Mouse (Mus musculus): ENCODE measurements around the gene Rabgap1l. TPM values are rescaled to one million over a fixed set of nuclear protein-coding genes. Genes with fewer than 3 reads are reported as not detected.

Rabgap1l gene
- polyA plus RNA-seq, 1 experiment from 2014 or later, result 69.3 TPM

DNA sequence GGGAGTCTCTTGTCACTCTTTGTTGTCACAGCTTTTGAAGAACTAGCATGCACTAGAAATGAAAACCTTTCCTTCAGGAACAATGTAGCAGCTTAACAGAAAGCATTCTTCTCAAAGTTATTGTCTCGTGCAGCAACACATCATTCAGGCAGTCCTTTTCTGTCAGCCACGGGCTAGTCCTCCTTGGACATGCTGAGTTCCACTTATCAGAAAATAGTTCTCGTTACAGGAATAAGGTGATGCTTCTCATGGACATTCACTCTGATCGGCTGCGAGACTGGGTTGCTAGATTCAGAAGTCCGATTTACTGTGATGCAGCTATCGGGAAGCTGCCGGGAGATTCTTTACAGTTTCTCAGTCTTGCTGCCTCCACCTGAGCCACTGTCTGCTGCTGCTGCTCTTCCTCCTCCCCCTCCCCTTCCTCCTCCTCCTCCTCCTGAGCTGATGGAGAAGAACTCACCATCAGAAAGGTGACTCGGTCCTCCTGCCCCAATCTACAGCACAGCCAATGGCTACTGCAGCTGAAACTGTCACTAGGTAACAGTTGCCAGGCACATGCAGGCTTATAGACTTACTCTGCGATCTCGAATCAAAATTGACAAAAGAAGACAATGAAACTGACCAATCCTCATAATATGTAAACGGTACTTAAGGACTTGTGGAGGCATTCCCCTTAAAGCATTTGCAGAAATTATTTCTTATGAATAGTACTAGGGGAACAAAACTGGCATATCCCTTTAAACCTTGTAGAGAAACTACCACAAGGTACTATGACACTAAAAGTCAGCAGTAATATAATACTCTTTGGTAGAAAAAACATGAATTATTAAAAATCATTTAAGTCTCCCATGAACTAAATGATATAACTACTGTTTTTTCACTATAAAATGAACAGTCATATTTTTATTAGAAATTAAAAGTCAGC lies 213.4 kb downstream of the Rabgap1l start:
- Histone ChIP-seq H3K4me3 (ENCODE audit: low read depth, low read length) (no peak overlapping the region), H3K4me1 (replicated peaks; ENCODE audit: control insufficient read depth, insufficient read depth, low read length) (no peaks in the 10 kb centered on the region), H3K27ac (ENCODE audit: low read depth, low read length) (no peak overlapping the region), H3K9ac (ENCODE audit: low read depth, low read length) (no peak overlapping the region), H3K36me3 (ENCODE audit: control insufficient read depth, insufficient read depth, low read length) (no peaks in the 10 kb centered on the region), H3K9me3 (ENCODE audit: control insufficient read depth, low read length) (no peaks in the 10 kb centered on the region), H3K27me3 (replicated peaks; ENCODE audit: control insufficient read depth, insufficient read depth, low read length) (no peaks in the 10 kb centered on the region), H3K4me2 (no peak overlapping the region)
- no peak for DNase-seq (ENCODE audit: low spot score)
- WGBS, result 72% methylated on average over 12 of the region's 12 CpGs
- no peak for ATAC-seq (replicated peaks; ENCODE audit: low FRiP score)

DNA sequence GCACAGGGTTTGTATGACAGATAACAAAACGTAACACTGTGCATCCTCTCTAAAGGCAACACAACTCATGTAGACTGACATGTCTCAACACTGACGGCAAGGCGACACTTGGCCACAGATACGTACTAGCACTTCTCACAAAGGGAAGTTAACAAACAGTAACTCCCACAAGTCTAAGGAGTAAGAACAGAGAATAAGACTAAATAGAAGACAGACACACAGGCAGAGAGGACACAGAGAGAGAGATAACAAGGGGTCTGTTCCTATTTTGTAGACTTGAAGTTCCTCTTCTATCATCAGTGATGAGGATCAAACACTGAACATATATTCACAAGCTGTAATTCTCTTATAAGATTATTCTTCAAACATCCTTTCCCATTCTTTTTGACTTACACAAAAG lies 216.9 kb downstream of the Rabgap1l start:
- ATAC-seq (replicated peaks; ENCODE audit: low FRiP score) (no peak), DNase-seq (ENCODE audit: low spot score) (no peak)
- Histone ChIP-seq H3K9ac (ENCODE audit: low read depth, low read length) (no peak overlapping the region), H3K27me3 (replicated peaks; ENCODE audit: control insufficient read depth, insufficient read depth, low read length) (no peaks in the 10 kb centered on the region), H3K36me3 (ENCODE audit: control insufficient read depth, insufficient read depth, low read length) (no peaks in the 10 kb centered on the region), H3K9me3 (ENCODE audit: control insufficient read depth, low read length) (no peaks in the 10 kb centered on the region), H3K27ac (ENCODE audit: low read depth, low read length) (no peak overlapping the region), H3K4me1 (replicated peaks; ENCODE audit: control insufficient read depth, insufficient read depth, low read length) (no peaks in the 10 kb centered on the region), H3K4me2 (no peak overlapping the region), H3K4me3 (ENCODE audit: low read depth, low read length) (no peak overlapping the region)
- WGBS, result 60% methylated on average over 4 of the region's 4 CpGs

DNA sequence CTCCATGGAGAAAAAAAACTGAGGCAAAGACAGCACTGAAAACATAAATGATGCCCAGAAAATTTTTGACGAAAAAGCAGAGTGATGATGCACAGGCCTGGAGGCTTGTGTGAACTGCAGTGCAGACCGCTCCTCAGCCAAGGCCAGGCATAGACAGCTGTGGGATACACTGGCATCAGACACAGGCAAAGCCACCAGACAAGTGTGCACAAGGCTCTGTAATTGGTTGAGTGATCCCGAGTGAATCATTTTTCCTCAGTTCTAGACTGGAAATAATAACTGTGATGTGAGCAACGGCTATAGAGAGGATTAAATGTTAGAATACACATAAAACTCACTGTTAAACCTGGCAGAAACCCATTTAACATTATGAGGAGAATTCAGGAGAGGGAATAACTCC lies 219.0 kb downstream of the Rabgap1l start:
- 90% methylated on average over 4 of the region's 4 CpGs for whole genome bisulfite sequencing
- DNase-seq (ENCODE audit: low spot score) (no peak), ATAC-seq (replicated peaks; ENCODE audit: low FRiP score) (no peak)
- H3K36me3 ChIP-seq (ENCODE audit: control insufficient read depth, insufficient read depth, low read length), result no peaks in the 10 kb centered on the region
- H3K4me1 ChIP-seq (replicated peaks; ENCODE audit: control insufficient read depth, insufficient read depth, low read length), result no peaks in the 10 kb centered on the region
- H3K27me3 ChIP-seq (replicated peaks; ENCODE audit: control insufficient read depth, insufficient read depth, low read length), result no peaks in the 10 kb centered on the region
- no peaks in the 10 kb centered on the region for H3K9me3 ChIP-seq (ENCODE audit: control insufficient read depth, low read length)
- H3K9ac ChIP-seq (ENCODE audit: low read depth, low read length), result no peak overlapping the region
- H3K27ac ChIP-seq (ENCODE audit: low read depth, low read length), result no peak overlapping the region
- no peak overlapping the region for H3K4me3 ChIP-seq (ENCODE audit: low read depth, low read length)
- H3K4me2 ChIP-seq, result no peak overlapping the region

DNA sequence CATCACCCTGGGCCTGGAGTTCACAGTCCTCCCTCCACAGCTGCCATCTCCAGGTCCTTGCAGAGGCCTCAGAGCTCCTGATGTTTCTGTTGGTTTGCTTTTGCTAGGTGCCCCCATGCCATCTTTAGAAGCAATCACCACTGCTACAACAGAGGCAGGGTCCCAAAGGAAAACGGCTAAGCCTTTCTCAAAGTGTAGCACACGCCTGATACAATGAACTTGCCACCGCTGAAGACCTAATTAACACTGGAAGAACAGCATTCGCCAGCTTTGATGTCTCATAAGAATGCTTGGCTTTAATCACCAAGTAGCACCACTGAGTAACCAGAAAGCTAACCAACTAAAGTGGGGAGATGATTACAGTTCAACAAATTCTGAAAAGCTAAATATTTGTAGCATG lies 226.6 kb downstream of the Rabgap1l start:
- Histone ChIP-seq H3K9ac (ENCODE audit: low read depth, low read length) (no peak overlapping the region), H3K36me3 (ENCODE audit: control insufficient read depth, insufficient read depth, low read length) (no peaks in the 10 kb centered on the region), H3K9me3 (ENCODE audit: control insufficient read depth, low read length) (no peaks in the 10 kb centered on the region), H3K4me2 (no peak overlapping the region), H3K27me3 (replicated peaks; ENCODE audit: control insufficient read depth, insufficient read depth, low read length) (no peaks in the 10 kb centered on the region), H3K27ac (ENCODE audit: low read depth, low read length) (no peak overlapping the region), H3K4me1 (replicated peaks; ENCODE audit: control insufficient read depth, insufficient read depth, low read length) (no peaks in the 10 kb centered on the region), H3K4me3 (ENCODE audit: low read depth, low read length) (no peak overlapping the region)
- DNase-seq (ENCODE audit: low spot score), result no peak
- WGBS, result 70% methylated on average over 4 of the region's 4 CpGs
- ATAC-seq (replicated peaks; ENCODE audit: low FRiP score), result no peak

DNA sequence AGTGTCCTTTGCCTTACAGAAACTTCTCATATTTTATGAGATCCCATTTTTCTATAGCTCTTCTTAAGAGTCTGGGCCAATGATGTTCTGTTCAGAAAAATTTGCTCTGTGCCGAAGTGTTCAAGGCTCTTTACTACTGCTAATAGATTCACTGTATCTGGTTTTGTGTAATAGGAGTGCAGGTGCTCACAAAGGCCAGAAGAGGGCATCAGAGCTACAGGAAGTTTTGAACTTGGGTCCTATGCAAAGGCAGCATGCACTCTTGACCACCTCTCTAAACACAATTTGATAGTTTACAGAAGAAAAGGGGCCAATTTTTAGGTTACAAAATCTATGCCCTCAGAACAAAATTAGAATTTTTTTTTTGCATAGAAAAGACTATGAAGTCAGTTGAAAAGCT lies 231.6 kb downstream of the Rabgap1l start:
- Histone ChIP-seq H3K36me3 (ENCODE audit: control insufficient read depth, insufficient read depth, low read length) (no peaks in the 10 kb centered on the region), H3K4me2 (no peak overlapping the region), H3K27ac (ENCODE audit: low read depth, low read length) (no peak overlapping the region), H3K4me1 (replicated peaks; ENCODE audit: control insufficient read depth, insufficient read depth, low read length) (no peaks in the 10 kb centered on the region), H3K9me3 (ENCODE audit: control insufficient read depth, low read length) (no peaks in the 10 kb centered on the region), H3K4me3 (ENCODE audit: low read depth, low read length) (no peak overlapping the region), H3K27me3 (replicated peaks; ENCODE audit: control insufficient read depth, insufficient read depth, low read length) (no peaks in the 10 kb centered on the region), H3K9ac (ENCODE audit: low read depth, low read length) (no peak overlapping the region)
- ATAC-seq (replicated peaks; ENCODE audit: low FRiP score) (no peak), DNase-seq (ENCODE audit: low spot score) (no peak)
- WGBS, result 68% methylated on average over 1 of the region's 1 CpGs

DNA sequence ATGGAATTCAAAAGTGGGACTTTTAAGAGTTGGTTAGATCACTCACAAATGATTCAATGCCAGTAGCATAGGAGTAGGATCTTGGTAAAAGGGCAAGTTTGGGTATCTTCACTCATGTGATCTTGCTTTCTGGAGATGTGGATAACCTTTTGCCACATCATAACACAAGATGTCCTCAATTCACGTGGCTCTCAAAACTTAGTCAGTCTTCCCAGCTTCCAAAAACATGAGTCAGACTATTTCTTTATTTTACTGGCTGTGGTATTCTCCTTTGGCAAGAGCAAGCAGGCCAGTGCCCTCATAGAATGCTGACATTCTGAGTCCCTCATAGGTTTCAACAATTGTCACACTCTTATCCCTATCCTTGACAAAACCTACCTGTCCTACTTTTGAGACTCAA lies 242.4 kb downstream of the Rabgap1l start:
- Histone ChIP-seq H3K9ac (ENCODE audit: low read depth, low read length) (no peak overlapping the region), H3K4me3 (ENCODE audit: low read depth, low read length) (no peak overlapping the region), H3K36me3 (ENCODE audit: control insufficient read depth, insufficient read depth, low read length) (no peaks in the 10 kb centered on the region), H3K4me1 (replicated peaks; ENCODE audit: control insufficient read depth, insufficient read depth, low read length) (no peaks in the 10 kb centered on the region), H3K27ac (ENCODE audit: low read depth, low read length) (no peak overlapping the region), H3K4me2 (no peak overlapping the region), H3K9me3 (ENCODE audit: control insufficient read depth, low read length) (no peaks in the 10 kb centered on the region), H3K27me3 (replicated peaks; ENCODE audit: control insufficient read depth, insufficient read depth, low read length) (no peaks in the 10 kb centered on the region)
- DNase-seq (ENCODE audit: low spot score) (no peak), ATAC-seq (replicated peaks; ENCODE audit: low FRiP score) (no peak)
- 76% methylated on average over 1 of the region's 1 CpGs for WGBS

DNA sequence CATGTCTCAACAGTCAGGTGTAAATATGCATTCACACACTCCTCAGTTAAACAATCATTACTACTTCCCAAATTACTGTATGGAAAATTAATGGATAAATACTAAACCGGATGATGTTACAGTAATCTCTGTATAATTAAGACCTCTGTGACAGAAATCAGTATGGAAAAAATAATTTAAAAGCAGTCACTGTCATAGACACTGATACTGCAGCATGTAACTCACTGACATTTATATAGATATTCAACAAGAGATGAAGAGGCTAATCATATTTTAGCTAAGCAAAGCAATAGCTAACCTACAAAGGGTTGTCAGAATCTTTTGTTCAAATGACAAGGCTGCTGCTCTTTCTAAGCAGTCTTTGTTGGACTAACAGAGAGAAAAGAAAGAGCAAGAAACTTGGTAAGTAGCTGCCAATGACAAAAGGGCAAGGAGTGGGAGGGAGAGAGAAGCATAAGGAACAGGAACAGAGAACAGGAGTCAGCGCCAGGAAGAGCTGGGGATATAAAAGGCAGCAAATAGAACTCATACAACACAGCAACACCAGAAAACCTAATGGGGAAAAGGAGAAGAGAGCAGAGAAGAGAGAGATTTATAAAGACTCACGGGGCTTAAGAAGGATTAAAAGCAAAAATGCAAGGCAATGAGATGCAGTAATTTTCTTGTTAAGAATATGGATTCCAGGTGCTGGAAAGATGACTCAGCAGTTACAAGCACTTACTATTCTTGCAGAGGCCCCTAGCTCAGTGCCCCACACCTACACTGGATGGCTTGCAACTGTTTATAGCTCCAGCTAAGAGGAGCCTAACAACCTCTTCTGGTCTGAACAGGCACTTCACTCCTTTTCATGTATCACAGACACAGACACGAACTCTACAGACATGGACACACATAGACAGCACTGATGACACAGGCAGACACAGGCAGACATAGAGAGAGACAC lies 244.8 kb downstream of the Rabgap1l start:
- H3K9ac ChIP-seq (ENCODE audit: low read depth, low read length), result no peak overlapping the region
- H3K4me3 ChIP-seq (ENCODE audit: low read depth, low read length), result no peak overlapping the region
- H3K9me3 ChIP-seq (ENCODE audit: control insufficient read depth, low read length), result no peaks in the 10 kb centered on the region
- no peak for DNase-seq (ENCODE audit: low spot score)
- no peak overlapping the region for H3K27ac ChIP-seq (ENCODE audit: low read depth, low read length)
- H3K27me3 ChIP-seq (replicated peaks; ENCODE audit: control insufficient read depth, insufficient read depth, low read length), result no peaks in the 10 kb centered on the region
- H3K4me2 ChIP-seq, result no peak overlapping the region
- 62% methylated on average over 4 of the region's 4 CpGs for WGBS
- H3K36me3 ChIP-seq (ENCODE audit: control insufficient read depth, insufficient read depth, low read length), result no peaks in the 10 kb centered on the region
- ATAC-seq (replicated peaks; ENCODE audit: low FRiP score), result 0 out of 2 replicates have a peak, but pooled peaks have one; percentile 41
- no peaks in the 10 kb centered on the region for H3K4me1 ChIP-seq (replicated peaks; ENCODE audit: control insufficient read depth, insufficient read depth, low read length)

DNA sequence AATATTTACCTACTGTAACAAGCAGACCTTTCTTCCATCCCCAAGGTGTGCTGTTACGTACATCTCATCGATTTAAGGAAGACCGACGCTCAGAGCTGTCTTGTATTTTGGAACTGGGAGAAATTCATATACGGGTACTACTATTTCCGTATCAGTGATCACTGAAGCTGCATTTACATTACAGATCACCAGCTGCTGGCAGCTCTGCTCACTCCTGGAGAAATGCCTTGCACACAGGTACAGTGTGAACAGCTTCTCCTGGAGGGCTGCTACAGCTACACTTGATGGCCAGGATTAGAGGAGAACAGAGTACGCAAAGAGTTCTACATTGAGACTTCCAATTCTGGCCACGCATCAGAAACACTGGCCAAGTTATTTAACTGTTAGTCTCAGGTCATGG lies 257.4 kb downstream of the Rabgap1l start:
- Histone ChIP-seq H3K4me2 (no peak overlapping the region), H3K4me1 (replicated peaks; ENCODE audit: control insufficient read depth, insufficient read depth, low read length) (no peaks in the 10 kb centered on the region), H3K9ac (ENCODE audit: low read depth, low read length) (no peak overlapping the region), H3K36me3 (ENCODE audit: control insufficient read depth, insufficient read depth, low read length) (no peaks in the 10 kb centered on the region), H3K27ac (ENCODE audit: low read depth, low read length) (no peak overlapping the region), H3K4me3 (ENCODE audit: low read depth, low read length) (no peak overlapping the region), H3K27me3 (replicated peaks; ENCODE audit: control insufficient read depth, insufficient read depth, low read length) (no peaks in the 10 kb centered on the region), H3K9me3 (ENCODE audit: control insufficient read depth, low read length) (no peaks in the 10 kb centered on the region)
- 93% methylated on average over 8 of the region's 8 CpGs for WGBS
- ATAC-seq (replicated peaks; ENCODE audit: low FRiP score) (no peak), DNase-seq (ENCODE audit: low spot score) (no peak)

All from liver, embryonic 11.5 days (tissue).